Mouse (Mus musculus) lung, adult 2 months (tissue): ENCODE results near the gene Wdr1. TPM values are rescaled to one million over a fixed set of nuclear protein-coding genes. Genes with fewer than 3 reads are reported as not detected.
"Not testable (repeated sequence)": the region's sequence is repeated elsewhere in the genome, so short reads cannot be mapped to it uniquely, and the experiment has no call there.

Source experiments
- DNase-seq: peaks from one replicate; pipeline ENCODE4 v3.0.0; 2022
- H3K4me1 ChIP-seq: fragments of 200-500 bp; 2 replicates; pipeline ENCODE4 v1.6.1; 2011; ENCODE audit warnings: low read length; ENCODE audit not compliant: control insufficient read depth, insufficient read depth
- H3K4me3 ChIP-seq: fragments of 200-500 bp; replicated peaks from 2 replicates; pipeline ENCODE3; 2011; ENCODE audit warnings: low read depth, mild to moderate bottlenecking, control low read depth, low read length; ENCODE audit errors: extremely low read depth
- CTCF ChIP-seq: fragments of 200-500 bp; IDR thresholded peaks from 2 replicates; pipeline ENCODE4 v1.5.1; 2011; ENCODE audit warnings: mild to moderate bottlenecking, low read length, control low read depth; ENCODE audit not compliant: insufficient read depth
- POLR2A ChIP-seq: fragments of 200-500 bp; IDR thresholded peaks from 2 replicates; pipeline ENCODE4 v1.6.1; 2011; ENCODE audit warnings: low read depth, mild to moderate bottlenecking, control low read depth, low read length, borderline replicate concordance; ENCODE audit errors: extremely low read depth
- WGBS: fragments of 180-500 bp; shearing (Covaris S2); methylation state at CpG from one replicate; pipeline ENCODE4 v1.1.7; 2018; 5-methylcytosine and 5-hydroxymethylcytosine counted together
- polyA plus RNA-seq: library from polyadenylated mRNA; depleted of rRNA; stranded (reverse); fragments of >200 nt; gene quantifications from 2 replicates; pipeline ENCODE4 v1.2.3, GENCODE M21; 2012; rRNA removed

Wdr1 gene
- 135 and 165 TPM in 2 replicates for polyA plus RNA-seq

DNA sequence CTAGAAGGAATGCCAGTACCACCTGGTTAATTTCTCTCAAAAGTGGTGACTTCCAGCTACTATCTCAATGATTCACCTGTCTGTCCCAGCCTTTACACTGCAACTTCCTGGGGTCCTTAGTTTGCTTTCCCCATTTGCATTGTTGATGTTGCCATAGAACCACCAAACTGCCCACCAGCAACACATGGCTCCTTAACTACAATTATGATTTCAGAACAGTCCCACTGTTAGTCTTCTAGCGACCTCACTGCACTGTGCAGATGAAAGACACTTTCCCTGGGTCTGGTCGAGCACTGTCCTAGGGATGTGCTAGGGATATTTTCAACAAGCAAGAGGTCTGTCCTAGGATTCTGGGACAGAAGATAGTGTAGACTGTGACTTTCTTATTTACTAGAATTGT lies at the start of gene Wdr1:
TSS of gene Wdr1 (minus strand) at position 101 of the 400 bp plus-strand sequence.
- TF ChIP-seq CTCF: no peak
- no peak for TF ChIP-seq POLR2A
- H3K4me1 ChIP-seq: peaks cover 10% of the 10 kb centered on the region; the same call in 1 of the 2 replicates
- peak within 1 kb of the TSS; percentile 96 for H3K4me3 ChIP-seq
- no peak for DNase-seq
- 84% methylated on average over 2 of the region's 2 CpGs for WGBS

DNA sequence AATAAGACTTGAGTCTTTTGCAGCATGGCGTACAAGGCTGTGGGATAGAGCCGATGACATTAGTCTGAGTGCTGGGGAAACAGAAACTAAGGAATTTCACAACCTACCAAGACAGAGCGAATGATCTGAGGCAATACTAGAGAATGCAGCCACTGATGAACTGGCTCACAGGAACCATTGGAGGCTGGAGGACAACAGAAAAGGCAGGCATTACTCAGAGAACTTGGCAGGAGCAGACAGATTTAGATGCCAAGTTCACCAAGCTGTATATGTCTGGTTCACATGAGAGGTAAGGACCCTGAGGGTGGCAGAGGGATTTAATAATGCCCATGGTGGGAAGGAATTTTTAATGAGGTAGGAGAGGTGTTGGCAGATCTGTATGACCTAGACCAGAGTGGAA lies 48.1 kb upstream of the Wdr1 start:
- DNase-seq: no peak
- Histone ChIP-seq H3K4me3 (no peak overlapping the region), H3K4me1 (no peaks in the 10 kb centered on the region; the same call in 1 of the 2 replicates)
- WGBS: 64% methylated on average over 3 of the region's 3 CpGs
- no peak for TF ChIP-seq CTCF
- no peak for TF ChIP-seq POLR2A

- not testable (repeated sequence) for DNase-seq, H3K4me3 ChIP-seq
- WGBS: 89% methylated on average over 4 of the region's 4 CpGs
Observed at GRCm38 (mm10) chr5:38608219-38608618, 45.2 kb upstream of the Wdr1 start.

DNA sequence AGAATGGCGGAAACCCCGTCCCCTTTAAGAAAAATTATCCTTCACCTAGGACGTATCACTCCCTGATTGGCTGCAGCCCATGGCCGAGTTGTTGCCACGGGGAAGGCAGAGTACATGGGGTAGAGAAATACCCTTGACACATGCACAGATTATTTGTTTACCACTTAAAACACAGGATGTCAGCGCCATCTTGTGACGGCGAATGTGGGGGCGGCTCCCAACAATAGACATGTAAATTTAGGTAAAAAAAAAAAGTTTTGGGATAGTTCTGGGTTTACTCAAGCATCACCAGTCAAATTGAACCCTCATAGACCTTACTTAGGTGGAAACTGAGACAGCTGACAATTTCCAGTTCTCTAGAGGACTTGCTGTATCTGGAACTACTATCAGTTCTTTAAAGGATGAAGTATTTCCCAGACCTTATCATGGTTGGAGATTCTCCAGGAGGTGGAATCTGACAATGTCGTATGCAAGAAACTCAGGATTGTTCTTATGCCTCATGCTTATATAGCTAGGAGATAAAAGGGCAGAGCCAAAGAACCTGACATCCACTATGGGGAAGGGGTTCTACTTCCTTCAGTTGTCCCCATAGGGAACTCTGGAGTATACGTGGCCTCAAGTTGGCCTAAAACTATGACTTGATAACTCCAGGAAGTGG lies 35.8 kb upstream of the Wdr1 start:
- no peak overlapping the region for H3K4me3 ChIP-seq
- TF ChIP-seq POLR2A: no peak
- WGBS: 55% methylated on average over 11 of the region's 11 CpGs
- DNase-seq: no peak
- H3K4me1 ChIP-seq: no peaks in the 10 kb centered on the region

More at GRCm38 (mm10) chr5:38608219-38608618, 45.2 kb upstream of the Wdr1 start:
- H3K4me1 ChIP-seq: not testable (repeated sequence)

GRCm38 (mm10) chr5:38588924-38589323 lies 25.9 kb upstream of the Wdr1 start:
- 28% methylated on average over 9 of the region's 9 CpGs for WGBS
- TF ChIP-seq CTCF (no peak), POLR2A (no peak)
- peak; percentile 14 for DNase-seq
- H3K4me3 ChIP-seq: no peak overlapping the region
- no peaks in the 10 kb centered on the region; the same call in 1 of the 2 replicates for H3K4me1 ChIP-seq

- no peaks in the 10 kb centered on the region; the same call in 1 of the 2 replicates for H3K4me1 ChIP-seq
- no peak for DNase-seq
- TF ChIP-seq CTCF (no peak), POLR2A (no peak)
- no peak overlapping the region for H3K4me3 ChIP-seq
- 82% methylated on average over 2 of the region's 2 CpGs for WGBS
Observed at GRCm38 (mm10) chr5:38585450-38585849, 22.4 kb upstream of the Wdr1 start.

GRCm38 (mm10) chr5:38583026-38583425 lies 20.0 kb upstream of the Wdr1 start:
- no peaks in the 10 kb centered on the region for H3K4me1 ChIP-seq
- H3K4me3 ChIP-seq: no peak overlapping the region
- 63% methylated on average over 4 of the region's 4 CpGs for WGBS
- no peak for DNase-seq
- TF ChIP-seq POLR2A (no peak), CTCF (no peak)

DNA sequence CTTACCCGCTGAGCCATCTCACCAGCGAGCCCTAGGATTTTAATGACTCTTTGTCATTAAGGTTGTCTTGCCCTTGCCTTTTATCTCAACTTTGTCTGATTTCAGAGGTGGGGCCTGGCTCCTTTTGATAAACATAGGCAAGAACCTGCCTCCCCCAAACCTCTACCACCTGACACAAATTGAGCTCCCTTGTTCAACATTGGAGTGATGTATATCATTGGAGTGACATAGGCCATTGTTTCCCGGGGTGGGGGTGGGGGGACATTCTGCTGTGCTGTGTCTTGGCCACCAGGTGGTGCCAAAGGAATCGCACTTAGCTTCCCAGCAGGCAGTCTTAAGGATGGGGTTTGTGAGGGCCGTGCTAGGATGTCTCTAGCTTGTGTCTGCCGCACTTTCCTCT lies 17.7 kb upstream of the Wdr1 start:
- WGBS: 27% methylated on average over 6 of the region's 6 CpGs
- DNase-seq: peak; percentile 33
- TF ChIP-seq POLR2A (no peak), CTCF (peak; percentile 93)
- H3K4me3 ChIP-seq: no peak overlapping the region
- H3K4me1 ChIP-seq: no peaks in the 10 kb centered on the region

- no peaks in the 10 kb centered on the region for H3K4me1 ChIP-seq
- TF ChIP-seq POLR2A (no peak), CTCF (peak; percentile 15; the same call in 1 of the 2 replicates)
- DNase-seq: no peak
- no peak overlapping the region for H3K4me3 ChIP-seq
- 69% methylated on average over 2 of the region's 2 CpGs for WGBS
Observed at GRCm38 (mm10) chr5:38570876-38571275, 7.9 kb upstream of the Wdr1 start.

DNA sequence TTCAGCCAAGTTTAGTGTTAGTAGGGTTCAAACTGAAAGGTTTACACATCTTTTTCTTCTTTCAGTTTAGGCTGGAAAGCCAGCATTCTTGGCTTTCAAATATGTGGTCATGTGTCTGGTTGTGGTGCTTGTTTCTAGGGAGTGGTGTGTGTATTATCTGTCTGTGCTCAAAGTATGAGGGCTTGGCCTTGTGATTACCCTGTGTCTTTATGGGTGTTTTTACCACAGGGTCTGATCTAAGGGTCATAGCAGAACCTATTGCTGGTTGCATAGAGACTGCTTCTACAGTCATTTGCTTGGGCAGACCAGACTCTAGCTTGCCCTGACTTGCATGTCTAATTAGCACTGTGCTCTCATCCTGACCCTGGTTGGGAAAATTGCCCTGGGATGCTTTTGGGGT lies 5.6 kb upstream of the Wdr1 start:
- H3K4me1 ChIP-seq: no peaks in the 10 kb centered on the region
- no peak for TF ChIP-seq POLR2A
- no peak for TF ChIP-seq CTCF
- H3K4me3 ChIP-seq: no peak overlapping the region
- DNase-seq: no peak
